8 mouse cellular contexts compared by ENCODE assay signal in genomic region chr3:138528265-138528664, GRCm38 (mm10). TPM values are rescaled to one million over a fixed set of nuclear protein-coding genes. Genes with fewer than 3 reads are reported as not detected.
DNase-seq lines count a peak whose midpoint lies in the region; ATAC-seq and TF ChIP-seq lines count a peak whose summit lies in the region.

No protein-coding gene starts in this region.

- no peak for ATAC-seq in kidney, embryonic 14.5 days (ENCODE audit: low FRiP score, low TSS enrichment)
- ATAC-seq in hindbrain, embryonic 14.5 days (ENCODE audit: low FRiP score) = no peak
- ATAC-seq in midbrain, embryonic 15.5 days (replicated peaks) = no peak

- no peaks in the 10 kb centered on the region for H3K36me3 ChIP-seq in kidney, embryonic 14.5 days (ENCODE audit: control insufficient read depth, insufficient read depth, low read length)
- H3K36me3 ChIP-seq in hindbrain, embryonic 14.5 days (replicated peaks; ENCODE audit: control insufficient read depth, insufficient read depth) = no peaks in the 10 kb centered on the region
- no peaks in the 10 kb centered on the region for H3K36me3 ChIP-seq in midbrain, embryonic 15.5 days (replicated peaks)

- no peak for DNase-seq in kidney, postnatal 4 days
- DNase-seq in hindbrain, embryonic 14.5 days (ENCODE audit: low spot score) = peak; percentile 51
- no peak for DNase-seq in frontal cortex, adult 2 months (ENCODE audit: extremely low spot score in 1 of 2, low spot score in 1 of 2)
- no peak for DNase-seq in adrenal gland, postnatal 4 days (ENCODE audit: low spot score in 2 of 2)
- no peak for DNase-seq in frontal cortex, postnatal 10 days (ENCODE audit: low spot score in 2 of 2)

- no peak for TF ChIP-seq POLR2A in bone marrow, adult 2 months (IDR thresholded peaks at IDR 0.05; ENCODE audit: borderline replicate concordance, control insufficient read depth, low read depth, low read length)

- no peak for TF ChIP-seq CTCF in bone marrow, adult 2 months (IDR thresholded peaks at IDR 0.05; ENCODE audit: control insufficient read depth, insufficient read depth, low read length)

- peak overlapping the region; percentile 81 for H3K4me2 ChIP-seq in kidney, embryonic 14.5 days (replicated peaks; ENCODE audit: low read depth, low read length)
- H3K4me2 ChIP-seq in hindbrain, embryonic 14.5 days (replicated peaks) = peak overlapping the region; percentile 83
- peak overlapping the region; percentile 73 for H3K4me2 ChIP-seq in midbrain, embryonic 15.5 days

- H3K4me3 ChIP-seq in kidney, embryonic 14.5 days (ENCODE audit: low read length) = peak overlapping the region; percentile 99
- H3K4me3 ChIP-seq in bone marrow, adult 2 months (replicated peaks; ENCODE audit: control insufficient read depth, low read depth, low read length) = peak overlapping the region; percentile 74
- peak overlapping the region; percentile 99 for H3K4me3 ChIP-seq in hindbrain, embryonic 14.5 days (replicated peaks; ENCODE audit: low read length)
- peak overlapping the region; percentile 99 for H3K4me3 ChIP-seq in midbrain, embryonic 15.5 days

- no peaks in the 10 kb centered on the region for H3K27me3 ChIP-seq in kidney, embryonic 14.5 days (ENCODE audit: control insufficient read depth, insufficient read depth, low read length)
- H3K27me3 ChIP-seq in hindbrain, embryonic 14.5 days (ENCODE audit: control insufficient read depth, insufficient read depth, low read length) = no peaks in the 10 kb centered on the region
- 0 out of 2 replicates have a peak, but pooled peaks cover 3% of the 10 kb centered on the region for H3K27me3 ChIP-seq in midbrain, embryonic 15.5 days (replicated peaks)

- no peaks in the 10 kb centered on the region for H3K9me3 ChIP-seq in kidney, embryonic 14.5 days (ENCODE audit: control insufficient read depth, low read length)
- H3K9me3 ChIP-seq in hindbrain, embryonic 14.5 days (ENCODE audit: control insufficient read depth, low read length) = no peaks in the 10 kb centered on the region
- H3K9me3 ChIP-seq in midbrain, embryonic 15.5 days = no peaks in the 10 kb centered on the region

- H3K4me1 ChIP-seq in kidney, embryonic 14.5 days (ENCODE audit: control insufficient read depth, insufficient read depth, low read length) = peaks cover 28% of the 10 kb centered on the region
- H3K4me1 ChIP-seq in bone marrow, adult 2 months (ENCODE audit: control insufficient read depth, insufficient read depth, low read length) = no peaks in the 10 kb centered on the region; the same call in 1 of the 2 replicates
- peaks cover 21% of the 10 kb centered on the region for H3K4me1 ChIP-seq in hindbrain, embryonic 14.5 days (replicated peaks; ENCODE audit: control insufficient read depth, insufficient read depth, low read length)
- peaks cover 35% of the 10 kb centered on the region for H3K4me1 ChIP-seq in midbrain, embryonic 15.5 days

- WGBS in kidney, embryonic 14.5 days = 1% methylated on average over 16 of the region's 16 CpGs
- WGBS in bone marrow, adult 2 months = 4% methylated on average over 16 of the region's 16 CpGs
- WGBS in hindbrain, embryonic 14.5 days = 3% methylated on average over 16 of the region's 16 CpGs
- 2% methylated on average over 16 of the region's 16 CpGs for WGBS in midbrain, embryonic 15.5 days

- peak overlapping the region; percentile 99; the same call in 1 of the 2 replicates for H3K9ac ChIP-seq in kidney, embryonic 14.5 days (ENCODE audit: low read depth, low read length)
- peak overlapping the region; percentile 91 for H3K9ac ChIP-seq in hindbrain, embryonic 14.5 days
- peak overlapping the region; percentile 95 for H3K9ac ChIP-seq in midbrain, embryonic 15.5 days

- no peak overlapping the region for H3K27ac ChIP-seq in kidney, embryonic 14.5 days (ENCODE audit: low read depth, low read length)
- H3K27ac ChIP-seq in bone marrow, adult 2 months (ENCODE audit: control insufficient read depth, insufficient read depth, low read depth, low read length, poor library complexity) = no peak overlapping the region; the same call in 1 of the 2 replicates
- no peak overlapping the region; the same call in 1 of the 2 replicates for H3K27ac ChIP-seq in hindbrain, embryonic 14.5 days
- peak overlapping the region; percentile 98; the same call in 1 of the 2 replicates for H3K27ac ChIP-seq in midbrain, embryonic 15.5 days

RNA-seq across cellular contexts. Expression of gene Eif4e, which starts 2.3 kb away (rescaled TPM):
- polyA plus RNA-seq in kidney, embryonic 14.5 days (2014; fragmentation: Nextera tagmentation; extraction: Ambion mirVana) = 417 and 426 TPM in 2 replicates
- polyA plus RNA-seq in bone marrow, adult 2 months (2011; ENCODE audit: insufficient read depth, insufficient read length, low replicate concordance, missing spikeins) = 77.3 and 78.5 TPM in 2 replicates
- polyA plus RNA-seq in hindbrain, embryonic 14.5 days (2014; fragmentation: Nextera tagmentation; extraction: Ambion mirVana) = 314 and 377 TPM in 2 replicates
- 356 and 364 TPM in 2 replicates for polyA plus RNA-seq in midbrain, embryonic 15.5 days (2015; fragmentation: Nextera tagmentation; extraction: Ambion mirVana)
- 137 and 188 TPM in 2 replicates for polyA plus RNA-seq in frontal cortex, adult 2 months (2012; rRNA removed)
- total RNA-seq in adrenal gland, postnatal 4 days (2021) = 100 to 1,000 TPM; 176 to 182 TPM

RNA-seq across cellular contexts. Expression of gene Metap1, which starts 39.0 kb away (rescaled TPM):
- polyA plus RNA-seq in kidney, embryonic 14.5 days (2014; fragmentation: Nextera tagmentation; extraction: Ambion mirVana) = 35.3 and 54.0 TPM in 2 replicates
- polyA plus RNA-seq in bone marrow, adult 2 months (2011; ENCODE audit: insufficient read depth, insufficient read length, low replicate concordance, missing spikeins) = 14.4 and 18.9 TPM in 2 replicates
- 58.3 and 61.9 TPM in 2 replicates for polyA plus RNA-seq in hindbrain, embryonic 14.5 days (2014; fragmentation: Nextera tagmentation; extraction: Ambion mirVana)
- 47.6 and 48.5 TPM in 2 replicates for polyA plus RNA-seq in midbrain, embryonic 15.5 days (2015; fragmentation: Nextera tagmentation; extraction: Ambion mirVana)
- 37.9 and 40.1 TPM in 2 replicates for polyA plus RNA-seq in frontal cortex, adult 2 months (2012; rRNA removed)
- 10 to 100 TPM; 55.8 to 59.4 TPM for total RNA-seq in adrenal gland, postnatal 4 days (2021)
